Mouse (Mus musculus) inflammation-experienced regulatory T-cells (primary cell): Measurements from ENCODE around the gene Fgf4. TPM values are rescaled to one million over a fixed set of nuclear protein-coding genes. Genes with fewer than 3 reads are reported as not detected.

Experiments
- polyA plus RNA-seq, 2 experiments: library from polyadenylated mRNA; unstranded; fragments of 100-300 nt; shearing (Covaris generic); gene quantifications; one replicate each; pipeline ENCODE4 v1.2.1; 2017

The Fgf4 gene
- polyA plus RNA-seq: 1 to 10 TPM in 1 of 2 experiments, under 1 TPM in 1; 0.16 to 1.2 TPM

GRCm38 (mm10) chr7:144847067-144847466, at the start of gene Fgf4:
Gene Fgf4 (plus strand): TSS chr7:144847367.

DNA sequence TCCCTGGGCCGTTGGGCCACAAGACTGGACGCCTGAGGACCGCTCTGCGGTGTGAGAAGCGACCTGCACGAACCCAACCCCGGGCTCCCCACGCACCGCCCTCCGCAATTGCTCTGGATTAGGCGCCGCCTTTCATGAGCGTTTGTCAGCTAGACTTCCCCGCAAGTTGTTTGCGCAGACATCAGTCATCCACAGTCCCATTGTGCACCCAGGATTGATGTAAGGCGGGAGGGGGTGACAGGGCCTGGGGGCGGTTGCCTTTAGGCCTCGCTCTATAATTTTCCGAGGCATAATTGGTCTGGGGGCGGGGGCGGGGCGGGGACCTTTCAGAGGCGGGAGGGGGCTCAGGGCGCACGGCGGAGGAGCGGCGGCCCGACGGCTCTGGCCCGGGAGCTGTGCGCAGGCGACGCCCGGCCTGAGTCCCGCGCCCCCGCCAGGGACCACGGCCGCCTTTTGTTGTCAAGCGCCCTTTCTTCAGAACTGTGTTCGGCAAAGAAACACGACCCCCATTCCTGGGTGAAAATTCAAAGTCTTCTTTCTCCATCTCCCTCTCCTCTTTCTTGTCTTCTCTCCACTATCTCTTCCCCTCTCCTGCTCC, 9.2 kb upstream of the Fgf4 start, which contains the start of gene Fgf3:
TSS of gene Fgf3 (plus strand) at position 193 of the 598 bp plus-strand sequence.

DNA sequence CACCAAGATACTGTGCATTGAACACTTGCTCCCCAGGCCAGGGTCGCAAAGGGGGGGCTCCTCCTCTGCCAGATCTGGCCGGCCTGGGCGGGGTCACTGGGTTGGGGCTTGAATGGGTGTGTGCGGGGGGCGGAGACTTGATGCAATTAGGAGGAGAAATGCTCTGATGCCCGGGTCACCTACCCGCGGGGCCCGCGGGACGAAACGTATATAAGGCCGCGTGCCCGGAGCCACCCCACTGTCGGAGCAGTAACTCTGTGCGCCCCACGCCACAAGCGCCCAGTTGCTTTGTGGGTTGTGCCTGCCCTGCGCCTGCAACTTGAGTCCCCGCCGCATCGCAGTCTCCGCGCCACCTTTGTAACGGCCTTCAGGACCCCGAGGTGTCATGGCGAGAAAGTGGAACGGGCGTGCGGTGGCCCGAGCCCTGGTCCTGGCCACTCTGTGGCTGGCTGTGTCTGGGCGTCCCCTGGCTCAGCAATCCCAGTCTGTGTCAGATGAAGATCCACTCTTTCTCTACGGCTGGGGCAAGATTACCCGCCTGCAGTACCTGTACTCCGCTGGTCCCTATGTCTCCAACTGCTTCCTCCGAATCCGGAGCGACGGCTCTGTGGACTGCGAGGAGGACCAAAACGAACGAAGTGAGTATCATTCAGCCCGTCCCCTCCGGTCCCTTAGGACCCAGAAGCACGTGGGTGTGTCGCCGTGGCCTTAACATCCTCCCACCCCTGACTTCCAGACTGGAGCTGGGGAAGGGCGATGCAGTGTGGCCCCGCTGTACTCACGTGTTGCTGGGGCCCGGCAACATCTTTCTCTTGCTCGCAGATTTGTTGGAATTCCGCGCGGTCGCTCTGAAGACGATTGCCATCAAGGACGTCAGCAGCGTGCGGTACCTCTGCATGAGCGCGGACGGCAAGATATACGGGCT, 49.4 kb downstream of the Fgf4 start, which contains the start of gene Fgf15:
TSS of gene Fgf15 (plus strand) at position 238 of the 925 bp plus-strand sequence.

Other genes with a start within 250 kb of the Fgf4 start
- gene Ano1, start 95.4 kb upstream of the Fgf4 start, polyA plus RNA-seq: 1 to 10 TPM in 1 of 2 experiments, under 1 TPM in 1; 0.66 to 2.3 TPM
- under 1 TPM in 1 of 2 experiments, not detected in 1; 0.36 TPM for gene Fgf3, start 9.3 kb upstream of the Fgf4 start, polyA plus RNA-seq
- under 1 TPM; 0.45 to 0.69 TPM for gene Fgf15, start 49.2 kb downstream of the Fgf4 start, polyA plus RNA-seq
- 10 to 100 TPM; 22.4 to 32.1 TPM for gene LTO1, start 67.7 kb downstream of the Fgf4 start, polyA plus RNA-seq
- 1 to 10 TPM in 1 of 2 experiments, under 1 TPM in 1; 0.40 to 1.5 TPM for gene Ccnd1, start 92.6 kb downstream of the Fgf4 start, polyA plus RNA-seq